Mouse (Mus musculus): ENCODE results near the gene Gm3183. TPM values are rescaled to one million over a fixed set of nuclear protein-coding genes. Genes with fewer than 3 reads are reported as not detected.

Gene Gm3183
- polyA plus RNA-seq (2015; fragmentation: Illumina TruSeq; extraction: RNeasy Lipid Tissue Mini Kit (QIAGEN cat#74804); ENCODE audit: insufficient read depth, low read depth, low replicate concordance) = not detected

DNA sequence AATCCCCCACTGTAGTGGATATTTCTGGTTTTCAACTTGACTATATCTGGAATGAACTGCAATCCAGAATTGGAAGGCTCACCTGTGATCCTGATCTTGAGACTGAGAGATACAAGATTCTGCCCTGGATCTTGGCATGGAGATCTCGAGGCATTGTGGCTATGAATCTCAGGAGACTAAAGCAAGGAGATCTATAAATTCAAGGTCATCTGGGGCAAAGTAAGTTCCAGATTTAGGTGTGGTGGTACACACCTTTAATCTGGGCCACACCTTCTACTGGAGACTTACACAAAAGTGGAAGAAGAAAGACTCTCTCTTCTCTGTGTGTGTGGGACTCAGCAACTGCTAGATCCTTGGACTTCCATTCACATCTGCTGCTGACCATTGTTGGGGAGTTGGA is at the start of gene Gm3183:
Gm3183 (plus strand) TSS at position 301 of the 400 bp plus-strand sequence.

Other genes with a start within 250 kb of the Gm3183 start
- gene Gm3147, start 249.1 kb upstream of the Gm3183 start, polyA plus RNA-seq (2015; fragmentation: Illumina TruSeq; extraction: RNeasy Lipid Tissue Mini Kit (QIAGEN cat#74804); ENCODE audit: insufficient read depth, low read depth, low replicate concordance) = not detected
- not detected for gene Gm6509, start 241.5 kb upstream of the Gm3183 start, polyA plus RNA-seq (2015; fragmentation: Illumina TruSeq; extraction: RNeasy Lipid Tissue Mini Kit (QIAGEN cat#74804); ENCODE audit: insufficient read depth, low read depth, low replicate concordance)
- gene Gm6205, start 217.1 kb upstream of the Gm3183 start, polyA plus RNA-seq (2015; fragmentation: Illumina TruSeq; extraction: RNeasy Lipid Tissue Mini Kit (QIAGEN cat#74804); ENCODE audit: insufficient read depth, low read depth, low replicate concordance) = not detected
- gene Gm6367, start 123.2 kb downstream of the Gm3183 start, polyA plus RNA-seq (2015; fragmentation: Illumina TruSeq; extraction: RNeasy Lipid Tissue Mini Kit (QIAGEN cat#74804); ENCODE audit: insufficient read depth, low read depth, low replicate concordance) = not detected
- not detected for gene Gm7942, start 241.5 kb downstream of the Gm3183 start, polyA plus RNA-seq (2015; fragmentation: Illumina TruSeq; extraction: RNeasy Lipid Tissue Mini Kit (QIAGEN cat#74804); ENCODE audit: insufficient read depth, low read depth, low replicate concordance)

Measured in pancreas, adult 10 weeks (tissue).